Mouse (Mus musculus): ENCODE measurements around the gene Inhbb. TPM values are rescaled to one million over a fixed set of nuclear protein-coding genes. Genes with fewer than 3 reads are reported as not detected.

Inhbb gene
- polyA plus RNA-seq, 1 experiment from 2014 or later: 2.7 TPM

GRCm38 (mm10) chr1:119397839-119398238 lies 24.2 kb downstream of the Inhbb start:
- no peaks in the 10 kb centered on the region for H3K36me3 ChIP-seq (ENCODE audit: control insufficient read depth, insufficient read depth, low read length)
- no peaks in the 10 kb centered on the region for H3K9me3 ChIP-seq (ENCODE audit: control insufficient read depth, low read length)
- H3K4me3 ChIP-seq (ENCODE audit: low read length): no peak overlapping the region
- no peak overlapping the region for H3K27ac ChIP-seq (ENCODE audit: low read depth, low read length)
- H3K9ac ChIP-seq (ENCODE audit: low read depth, low read length): no peak overlapping the region
- H3K4me2 ChIP-seq (ENCODE audit: low read length): no peak overlapping the region
- ATAC-seq: no peak
- H3K27me3 ChIP-seq (replicated peaks; ENCODE audit: control insufficient read depth, insufficient read depth, low read length): no peaks in the 10 kb centered on the region
- H3K4me1 ChIP-seq (ENCODE audit: control insufficient read depth, insufficient read depth, low read depth, low read length): no peaks in the 10 kb centered on the region
- WGBS: 79% methylated on average over 7 of the region's 7 CpGs

GRCm38 (mm10) chr1:119391311-119391710 lies 30.7 kb downstream of the Inhbb start:
- Histone ChIP-seq H3K9ac (ENCODE audit: low read depth, low read length) (no peak overlapping the region), H3K27me3 (replicated peaks; ENCODE audit: control insufficient read depth, insufficient read depth, low read length) (no peaks in the 10 kb centered on the region), H3K4me2 (ENCODE audit: low read length) (no peak overlapping the region), H3K4me1 (ENCODE audit: control insufficient read depth, insufficient read depth, low read depth, low read length) (peaks cover 28% of the 10 kb centered on the region), H3K27ac (ENCODE audit: low read depth, low read length) (no peak overlapping the region), H3K4me3 (ENCODE audit: low read length) (no peak overlapping the region), H3K9me3 (ENCODE audit: control insufficient read depth, low read length) (no peaks in the 10 kb centered on the region), H3K36me3 (ENCODE audit: control insufficient read depth, insufficient read depth, low read length) (no peaks in the 10 kb centered on the region)
- WGBS: 45% methylated on average over 3 of the region's 3 CpGs
- ATAC-seq: no peak

DNA sequence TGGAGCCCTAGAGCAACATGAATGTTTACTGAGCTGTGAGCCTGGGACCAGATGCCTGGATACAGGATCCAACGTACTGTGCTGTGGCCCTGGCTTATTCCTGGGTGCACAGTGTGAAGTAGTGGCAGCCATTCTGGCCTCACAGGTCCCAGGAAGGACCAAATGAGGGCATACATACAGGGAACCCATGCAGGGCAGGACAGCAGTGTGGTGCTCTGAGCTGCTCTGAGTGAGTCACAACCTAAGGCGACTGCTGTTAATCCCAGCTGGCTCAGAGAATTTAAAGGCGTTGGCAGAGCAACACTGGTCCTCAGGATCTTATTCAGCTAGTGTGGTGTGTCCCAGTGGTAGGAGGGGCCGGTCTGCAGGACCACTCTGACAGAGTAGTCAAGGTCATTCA lies 31.4 kb downstream of the Inhbb start:
- 44% methylated on average over 4 of the region's 4 CpGs for WGBS
- no peak for ATAC-seq
- H3K9ac ChIP-seq (ENCODE audit: low read depth, low read length): no peak overlapping the region
- H3K4me3 ChIP-seq (ENCODE audit: low read length): no peak overlapping the region
- no peaks in the 10 kb centered on the region for H3K27me3 ChIP-seq (replicated peaks; ENCODE audit: control insufficient read depth, insufficient read depth, low read length)
- H3K4me1 ChIP-seq (ENCODE audit: control insufficient read depth, insufficient read depth, low read depth, low read length): peaks cover 28% of the 10 kb centered on the region
- no peaks in the 10 kb centered on the region for H3K9me3 ChIP-seq (ENCODE audit: control insufficient read depth, low read length)
- H3K4me2 ChIP-seq (ENCODE audit: low read length): no peak overlapping the region
- no peaks in the 10 kb centered on the region for H3K36me3 ChIP-seq (ENCODE audit: control insufficient read depth, insufficient read depth, low read length)
- peak overlapping the region; percentile 29; the same call in 1 of the 2 replicates for H3K27ac ChIP-seq (ENCODE audit: low read depth, low read length)

DNA sequence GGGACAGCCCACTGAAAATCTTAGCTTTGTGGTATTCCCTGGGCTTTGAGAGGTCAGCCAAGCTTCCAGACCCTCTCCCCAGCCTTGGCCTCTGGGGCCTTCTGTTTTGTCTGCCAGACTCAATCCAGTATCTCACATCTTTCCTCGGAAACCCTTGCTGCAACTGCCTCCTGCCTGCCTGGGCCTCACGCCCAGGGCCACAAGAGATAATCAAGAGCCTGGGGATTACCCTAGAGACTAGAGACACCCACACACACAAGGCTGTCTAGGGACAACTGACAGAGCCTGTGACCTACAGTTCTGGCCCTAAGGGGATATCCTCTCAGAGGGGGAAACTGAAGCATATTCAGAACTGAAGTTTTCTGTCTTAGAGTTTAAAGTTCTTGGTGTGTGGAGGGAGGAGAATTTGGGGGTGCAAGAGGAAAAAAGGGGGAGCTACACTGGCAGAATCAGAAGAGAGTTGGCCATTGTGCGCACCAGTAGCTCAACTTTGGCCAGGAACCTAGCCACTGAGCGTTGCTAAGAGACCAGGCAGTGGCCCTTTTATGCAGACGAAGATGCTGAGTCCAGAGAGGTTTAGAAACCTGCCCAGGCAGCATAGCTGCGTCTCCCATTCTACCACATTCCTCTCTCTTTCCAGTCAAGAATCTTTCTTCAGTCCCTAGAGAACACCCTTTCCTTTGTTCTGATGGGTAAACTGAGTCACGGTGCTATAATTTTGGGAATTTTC lies 32.1 kb downstream of the Inhbb start:
- peaks cover 28% of the 10 kb centered on the region for H3K4me1 ChIP-seq (ENCODE audit: control insufficient read depth, insufficient read depth, low read depth, low read length)
- no peaks in the 10 kb centered on the region for H3K36me3 ChIP-seq (ENCODE audit: control insufficient read depth, insufficient read depth, low read length)
- no peaks in the 10 kb centered on the region for H3K9me3 ChIP-seq (ENCODE audit: control insufficient read depth, low read length)
- no peak overlapping the region for H3K4me2 ChIP-seq (ENCODE audit: low read length)
- H3K27ac ChIP-seq (ENCODE audit: low read depth, low read length): peak overlapping the region; percentile 46; the same call in 1 of the 2 replicates
- peak; percentile 31; the same call in 1 of the 2 replicates for ATAC-seq
- H3K9ac ChIP-seq (ENCODE audit: low read depth, low read length): no peak overlapping the region
- no peaks in the 10 kb centered on the region for H3K27me3 ChIP-seq (replicated peaks; ENCODE audit: control insufficient read depth, insufficient read depth, low read length)
- WGBS: 31% methylated on average over 7 of the region's 7 CpGs
- H3K4me3 ChIP-seq (ENCODE audit: low read length): no peak overlapping the region

DNA sequence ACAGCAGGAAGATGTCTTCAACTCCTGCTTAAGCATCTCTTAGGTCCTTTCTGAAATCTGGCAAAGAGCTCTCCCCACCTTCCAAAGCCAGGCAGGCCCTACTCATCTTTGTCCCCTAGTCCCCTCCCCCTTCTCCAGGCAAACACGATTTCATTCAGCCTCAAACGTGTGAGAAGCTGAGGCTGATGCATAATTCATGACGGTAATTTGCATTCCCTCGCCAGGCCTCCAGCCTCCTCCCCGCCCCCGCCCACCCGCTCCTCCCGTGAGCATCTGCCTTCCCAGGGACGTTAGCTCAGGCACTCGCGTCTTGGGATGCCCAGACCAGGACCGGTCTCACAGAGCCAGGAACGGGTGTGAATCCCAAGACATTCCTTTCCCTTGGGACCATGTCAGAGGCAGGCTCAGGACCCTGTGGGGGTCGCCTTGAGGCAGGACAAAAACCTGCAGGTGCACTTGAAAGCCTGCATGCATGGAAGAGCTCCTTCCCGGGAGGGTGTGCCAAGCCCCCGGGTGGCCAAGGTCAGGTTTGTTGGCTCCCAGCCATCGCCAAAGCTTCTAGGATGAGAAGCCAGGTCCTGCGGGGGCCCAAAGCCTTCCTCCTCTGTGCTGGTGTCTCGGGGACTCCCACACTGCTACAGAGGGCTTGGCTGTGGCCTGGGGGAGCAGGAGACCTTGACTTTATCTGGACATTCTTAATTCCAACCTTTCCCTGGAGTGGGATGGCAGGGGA lies 33.2 kb downstream of the Inhbb start:
- 4% methylated on average over 19 of the region's 19 CpGs for WGBS
- Histone ChIP-seq H3K4me2 (ENCODE audit: low read length) (peak overlapping the region; percentile 56), H3K36me3 (ENCODE audit: control insufficient read depth, insufficient read depth, low read length) (no peaks in the 10 kb centered on the region), H3K4me3 (ENCODE audit: low read length) (peak overlapping the region; percentile 20), H3K27me3 (replicated peaks; ENCODE audit: control insufficient read depth, insufficient read depth, low read length) (no peaks in the 10 kb centered on the region), H3K9ac (ENCODE audit: low read depth, low read length) (peak overlapping the region; percentile 29; the same call in 1 of the 2 replicates), H3K9me3 (ENCODE audit: control insufficient read depth, low read length) (no peaks in the 10 kb centered on the region), H3K4me1 (ENCODE audit: control insufficient read depth, insufficient read depth, low read depth, low read length) (peaks cover 28% of the 10 kb centered on the region), H3K27ac (ENCODE audit: low read depth, low read length) (peak overlapping the region; percentile 55; the same call in 1 of the 2 replicates)
- ATAC-seq: peak; percentile 85

- WGBS: 85% methylated on average over 3 of the region's 3 CpGs
- Histone ChIP-seq H3K4me2 (ENCODE audit: low read length) (no peak overlapping the region), H3K4me3 (ENCODE audit: low read length) (no peak overlapping the region), H3K27ac (ENCODE audit: low read depth, low read length) (no peak overlapping the region), H3K9me3 (ENCODE audit: control insufficient read depth, low read length) (no peaks in the 10 kb centered on the region), H3K27me3 (replicated peaks; ENCODE audit: control insufficient read depth, insufficient read depth, low read length) (no peaks in the 10 kb centered on the region), H3K36me3 (ENCODE audit: control insufficient read depth, insufficient read depth, low read length) (no peaks in the 10 kb centered on the region), H3K9ac (ENCODE audit: low read depth, low read length) (no peak overlapping the region), H3K4me1 (ENCODE audit: control insufficient read depth, insufficient read depth, low read depth, low read length) (peaks cover 24% of the 10 kb centered on the region)
- no peak for ATAC-seq
These were observed 35.7 kb downstream of the Inhbb start for GRCm38 (mm10) chr1:119386306-119386705.

DNA sequence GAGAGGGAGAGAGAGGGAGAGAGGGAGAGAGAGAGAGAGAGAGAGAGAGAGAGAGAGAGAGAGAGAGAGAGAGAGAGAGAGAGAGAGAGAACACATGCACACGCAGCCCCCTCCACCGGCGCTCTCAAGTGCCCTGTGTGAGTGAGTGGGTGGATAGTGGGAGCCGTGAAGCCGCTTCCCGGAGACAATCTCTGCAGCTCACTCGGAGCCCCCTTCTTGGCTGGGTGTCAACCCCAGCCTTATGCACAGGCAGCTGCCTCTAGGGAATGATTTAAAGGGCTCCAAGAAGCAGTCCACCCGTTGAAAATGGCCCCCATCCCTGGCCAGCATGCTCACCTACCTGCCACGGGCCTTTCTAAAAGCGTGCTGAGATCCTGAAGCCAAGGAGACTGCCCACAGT lies 38.1 kb downstream of the Inhbb start:
- WGBS: 45% methylated on average over 10 of the region's 10 CpGs
- Histone ChIP-seq H3K4me2 (ENCODE audit: low read length) (no peak overlapping the region), H3K27me3 (replicated peaks; ENCODE audit: control insufficient read depth, insufficient read depth, low read length) (no peaks in the 10 kb centered on the region), H3K36me3 (ENCODE audit: control insufficient read depth, insufficient read depth, low read length) (no peaks in the 10 kb centered on the region), H3K4me3 (ENCODE audit: low read length) (no peak overlapping the region), H3K9me3 (ENCODE audit: control insufficient read depth, low read length) (no peaks in the 10 kb centered on the region), H3K27ac (ENCODE audit: low read depth, low read length) (no peak overlapping the region), H3K9ac (ENCODE audit: low read depth, low read length) (no peak overlapping the region), H3K4me1 (ENCODE audit: control insufficient read depth, insufficient read depth, low read depth, low read length) (peaks cover 4% of the 10 kb centered on the region)
- no peak for ATAC-seq

DNA sequence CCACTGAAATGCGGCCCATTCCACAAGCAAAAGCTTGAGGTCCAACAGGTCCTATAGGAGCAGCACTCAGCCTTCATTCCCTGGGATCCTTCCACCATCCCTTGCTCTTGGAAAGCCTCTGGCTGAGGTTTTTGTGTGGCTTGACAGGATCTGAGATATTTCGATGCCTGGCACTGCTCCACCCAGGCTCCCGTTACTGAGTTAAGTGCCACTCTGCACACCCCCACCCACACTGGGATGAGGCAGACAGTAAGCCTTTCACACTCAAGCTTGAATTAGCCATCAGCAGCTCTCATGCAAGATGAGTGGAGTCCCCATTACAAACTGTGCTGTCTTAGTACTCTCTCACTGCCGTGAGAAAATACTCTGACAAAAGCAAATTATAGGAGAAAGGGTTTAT lies 41.4 kb downstream of the Inhbb start:
- Histone ChIP-seq H3K4me3 (ENCODE audit: low read length) (no peak overlapping the region), H3K27ac (ENCODE audit: low read depth, low read length) (no peak overlapping the region), H3K27me3 (replicated peaks; ENCODE audit: control insufficient read depth, insufficient read depth, low read length) (no peaks in the 10 kb centered on the region), H3K36me3 (ENCODE audit: control insufficient read depth, insufficient read depth, low read length) (no peaks in the 10 kb centered on the region), H3K9me3 (ENCODE audit: control insufficient read depth, low read length) (no peaks in the 10 kb centered on the region), H3K9ac (ENCODE audit: low read depth, low read length) (no peak overlapping the region), H3K4me1 (ENCODE audit: control insufficient read depth, insufficient read depth, low read depth, low read length) (no peaks in the 10 kb centered on the region), H3K4me2 (ENCODE audit: low read length) (no peak overlapping the region)
- no peak for ATAC-seq
- 86% methylated on average over 4 of the region's 4 CpGs for WGBS

DNA sequence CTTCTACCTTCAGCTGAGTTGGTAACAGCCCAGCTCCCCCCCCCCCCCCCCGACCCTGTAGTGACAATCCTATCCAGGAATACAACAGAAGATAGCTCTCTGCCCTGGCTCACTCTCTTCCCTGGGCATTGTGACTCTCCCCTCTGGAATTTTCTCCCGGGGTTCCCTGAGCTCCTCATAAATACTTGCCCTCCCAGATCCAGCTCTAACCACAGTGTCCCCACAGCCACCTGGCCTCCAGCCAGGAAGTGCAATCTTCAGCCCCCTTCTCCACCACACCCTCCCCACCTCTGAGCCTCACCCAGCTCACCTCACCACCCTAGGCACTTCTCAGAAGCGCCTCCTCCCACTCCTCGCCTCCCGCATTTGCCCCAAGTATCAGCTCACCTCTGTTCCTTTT lies 46.7 kb downstream of the Inhbb start:
- Histone ChIP-seq H3K9me3 (ENCODE audit: control insufficient read depth, low read length) (no peaks in the 10 kb centered on the region), H3K9ac (ENCODE audit: low read depth, low read length) (no peak overlapping the region), H3K27me3 (replicated peaks; ENCODE audit: control insufficient read depth, insufficient read depth, low read length) (no peaks in the 10 kb centered on the region), H3K36me3 (ENCODE audit: control insufficient read depth, insufficient read depth, low read length) (no peaks in the 10 kb centered on the region), H3K4me1 (ENCODE audit: control insufficient read depth, insufficient read depth, low read depth, low read length) (no peaks in the 10 kb centered on the region), H3K4me2 (ENCODE audit: low read length) (no peak overlapping the region), H3K4me3 (ENCODE audit: low read length) (no peak overlapping the region), H3K27ac (ENCODE audit: low read depth, low read length) (no peak overlapping the region)
- ATAC-seq: no peak
- WGBS: 71% methylated on average over 5 of the region's 5 CpGs

Data from hindbrain, embryonic 16.5 days (tissue).